Mouse (Mus musculus): ENCODE measurements around the gene Olfr888. TPM values are rescaled to one million over a fixed set of nuclear protein-coding genes. Genes with fewer than 3 reads are reported as not detected.

Gene Olfr888
- polyA plus RNA-seq (2015; fragmentation: Nextera tagmentation; extraction: Ambion mirVana) = not detected in 2 replicates

DNA sequence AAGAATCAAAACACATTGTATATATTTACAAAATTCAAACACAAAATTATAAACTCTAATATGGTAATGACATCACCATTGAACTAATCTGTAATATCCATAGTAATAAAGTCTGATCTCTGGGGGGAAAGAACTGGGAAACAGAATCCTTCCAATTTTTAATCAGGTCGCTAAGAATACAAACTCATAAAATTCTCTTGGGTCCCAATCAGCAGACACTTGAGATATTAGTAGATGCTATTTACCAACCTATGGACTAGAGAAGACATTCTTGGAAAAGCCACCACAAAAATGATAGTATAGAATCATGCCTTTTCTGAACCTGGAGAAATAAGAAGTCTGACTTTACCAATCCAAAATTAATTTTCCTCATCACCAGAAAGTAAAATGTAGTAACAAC is at the start of gene Olfr888:
Gene Olfr888, plus strand, starts transcription at position 301 of the 400 bp plus-strand sequence.
- no peak within 1 kb of the TSS for H3K4me2 ChIP-seq
- H3K4me3 ChIP-seq = no peak within 1 kb of the TSS
- H3K9ac ChIP-seq = no peak within 1 kb of the TSS
- no peaks in the 10 kb centered on the region for H3K27me3 ChIP-seq
- WGBS = 53% methylated on average over 1 of the region's 1 CpGs
- no peaks in the 10 kb centered on the region for H3K9me3 ChIP-seq (replicated peaks)
- no peaks in the 10 kb centered on the region for H3K36me3 ChIP-seq
- ATAC-seq (replicated peaks; ENCODE audit: insufficient number of reproducible peaks, insufficient read depth, low FRiP score, low read depth) = no peak
- no peak within 1 kb of the TSS for H3K27ac ChIP-seq
- no peaks in the 10 kb centered on the region for H3K4me1 ChIP-seq (replicated peaks)

DNA sequence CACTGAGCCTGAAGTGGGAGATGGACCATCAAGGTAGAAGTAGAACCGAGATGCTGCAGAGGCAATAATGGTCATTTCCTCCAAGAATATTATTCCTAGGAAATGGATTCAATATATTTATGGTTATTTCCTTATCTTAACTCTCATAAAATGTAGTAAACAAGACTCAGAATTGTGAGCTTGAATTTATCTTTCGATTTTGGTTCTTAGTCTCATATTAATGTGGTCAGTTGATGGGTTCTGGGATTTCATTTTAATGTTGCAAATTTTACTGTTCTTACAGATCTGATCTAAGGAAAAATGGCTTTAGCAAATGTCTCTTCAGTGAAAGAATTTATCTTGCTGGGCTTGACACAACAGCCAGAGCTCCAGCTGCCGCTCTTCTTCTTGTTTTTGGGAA is 46.9 kb upstream of the Olfr888 start, which contains the start of gene Olfr885:
Gene Olfr885, plus strand, starts transcription at position 301 of the 400 bp plus-strand sequence.
- no peak for ATAC-seq (replicated peaks; ENCODE audit: insufficient number of reproducible peaks, insufficient read depth, low FRiP score, low read depth)
- Histone ChIP-seq H3K36me3 (no peaks in the 10 kb centered on the region), H3K4me2 (no peak within 1 kb of the TSS), H3K4me3 (no peak within 1 kb of the TSS), H3K4me1 (replicated peaks) (no peaks in the 10 kb centered on the region), H3K9me3 (replicated peaks) (no peaks in the 10 kb centered on the region), H3K27ac (no peak within 1 kb of the TSS), H3K27me3 (no peaks in the 10 kb centered on the region), H3K9ac (no peak within 1 kb of the TSS)
- 81% methylated on average over 3 of the region's 3 CpGs for WGBS

DNA sequence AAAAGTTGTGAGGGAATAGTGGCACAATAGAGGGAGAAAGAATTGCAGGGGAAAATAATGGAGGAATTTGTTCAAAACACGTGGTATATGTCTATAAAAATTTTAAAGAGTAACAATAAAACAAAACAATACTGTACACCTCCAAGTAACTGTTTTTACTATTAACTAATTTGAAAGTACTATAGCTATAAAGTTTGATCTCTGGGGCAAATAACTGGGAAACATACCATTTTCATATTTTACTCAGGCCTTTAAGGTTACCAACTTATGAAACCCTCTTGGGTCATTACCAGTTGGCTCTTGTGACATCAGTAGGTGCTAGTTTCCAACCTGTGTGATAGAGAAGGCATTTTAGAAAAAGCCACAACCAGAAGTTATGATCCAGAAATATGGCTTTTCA is 24.2 kb upstream of the Olfr888 start, which contains the start of gene Olfr887:
Gene Olfr887, plus strand, starts transcription at position 301 of the 400 bp plus-strand sequence.
- Histone ChIP-seq H3K27me3 (no peaks in the 10 kb centered on the region), H3K4me1 (replicated peaks) (no peaks in the 10 kb centered on the region), H3K9me3 (replicated peaks) (no peaks in the 10 kb centered on the region), H3K27ac (no peak within 1 kb of the TSS), H3K9ac (no peak within 1 kb of the TSS), H3K4me2 (no peak within 1 kb of the TSS), H3K36me3 (no peaks in the 10 kb centered on the region), H3K4me3 (no peak within 1 kb of the TSS)
- ATAC-seq (replicated peaks; ENCODE audit: insufficient number of reproducible peaks, insufficient read depth, low FRiP score, low read depth) = no peak
- WGBS = 78% methylated on average over 1 of the region's 1 CpGs

DNA sequence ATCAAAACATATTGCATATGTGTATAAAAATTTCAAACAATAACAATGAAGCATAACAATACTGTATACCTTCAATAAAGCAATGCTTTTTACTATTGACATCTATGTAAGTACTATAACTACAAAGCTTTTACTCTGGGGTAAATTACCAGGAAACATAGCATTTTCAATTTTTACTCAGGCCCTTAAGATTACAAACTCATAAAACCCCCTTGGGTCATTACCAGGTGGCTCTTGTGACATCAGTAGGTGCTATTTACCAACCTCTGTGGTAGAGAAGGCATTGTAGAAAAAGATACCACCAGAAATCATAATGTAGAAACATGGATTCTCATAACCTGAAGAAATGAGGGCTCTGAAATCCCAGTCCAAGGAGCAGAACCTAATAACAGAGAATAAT is 7.0 kb downstream of the Olfr888 start, which contains the start of gene Olfr889:
Gene Olfr889, plus strand, starts transcription at position 301 of the 400 bp plus-strand sequence.
- no peaks in the 10 kb centered on the region for H3K4me1 ChIP-seq (replicated peaks)
- H3K36me3 ChIP-seq = no peaks in the 10 kb centered on the region
- no peak within 1 kb of the TSS for H3K9ac ChIP-seq
- no peaks in the 10 kb centered on the region for H3K27me3 ChIP-seq
- no peak within 1 kb of the TSS for H3K27ac ChIP-seq
- no peak for ATAC-seq (replicated peaks; ENCODE audit: insufficient number of reproducible peaks, insufficient read depth, low FRiP score, low read depth)
- H3K9me3 ChIP-seq (replicated peaks) = no peaks in the 10 kb centered on the region
- no peak within 1 kb of the TSS for H3K4me2 ChIP-seq
- H3K4me3 ChIP-seq = no peak within 1 kb of the TSS

DNA sequence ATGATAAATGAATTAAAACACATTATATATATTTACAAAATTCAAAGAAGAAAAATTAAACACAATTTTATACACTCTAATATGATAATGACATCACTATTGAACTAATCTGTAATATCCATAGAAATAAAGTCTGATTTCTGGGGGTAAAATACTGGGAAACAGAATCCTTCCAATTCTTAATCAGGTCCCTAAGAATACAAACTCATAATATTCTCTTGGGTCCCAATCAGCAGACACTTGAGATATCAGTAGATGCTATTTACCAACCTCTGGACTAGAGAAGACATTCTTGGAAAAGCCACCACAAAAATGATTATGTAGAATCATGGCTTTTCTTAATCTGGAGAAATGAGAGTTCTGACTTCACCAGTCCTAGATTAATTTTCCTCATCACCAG is 34.3 kb downstream of the Olfr888 start, which contains the start of gene Olfr890:
Gene Olfr890, plus strand, starts transcription at position 301 of the 400 bp plus-strand sequence.
- no peak within 1 kb of the TSS for H3K9ac ChIP-seq
- no peak within 1 kb of the TSS for H3K4me3 ChIP-seq
- H3K36me3 ChIP-seq = no peaks in the 10 kb centered on the region
- no peak for ATAC-seq (replicated peaks; ENCODE audit: insufficient number of reproducible peaks, insufficient read depth, low FRiP score, low read depth)
- no peak within 1 kb of the TSS for H3K27ac ChIP-seq
- no peaks in the 10 kb centered on the region for H3K9me3 ChIP-seq (replicated peaks)
- H3K27me3 ChIP-seq = no peaks in the 10 kb centered on the region
- no peak within 1 kb of the TSS for H3K4me2 ChIP-seq
- H3K4me1 ChIP-seq (replicated peaks) = no peaks in the 10 kb centered on the region

Other genes with a start within 250 kb of the Olfr888 start
- not detected in 2 replicates for gene Olfr145, start 211.4 kb upstream of the Olfr888 start, polyA plus RNA-seq (2015; fragmentation: Nextera tagmentation; extraction: Ambion mirVana)
- gene Olfr878, start 190.3 kb upstream of the Olfr888 start, polyA plus RNA-seq (2015; fragmentation: Nextera tagmentation; extraction: Ambion mirVana) = not detected in 2 replicates
- gene Olfr881, start 116.3 kb upstream of the Olfr888 start, polyA plus RNA-seq (2015; fragmentation: Nextera tagmentation; extraction: Ambion mirVana) = not detected in 2 replicates
- not detected in 2 replicates for gene Olfr883, start 82.3 kb upstream of the Olfr888 start, polyA plus RNA-seq (2015; fragmentation: Nextera tagmentation; extraction: Ambion mirVana)
- not detected in 2 replicates for gene Olfr884, start 61.6 kb upstream of the Olfr888 start, polyA plus RNA-seq (2015; fragmentation: Nextera tagmentation; extraction: Ambion mirVana)
- not detected in 2 replicates for gene Olfr885, start 46.8 kb upstream of the Olfr888 start, polyA plus RNA-seq (2015; fragmentation: Nextera tagmentation; extraction: Ambion mirVana)
- gene Olfr887, start 24.1 kb upstream of the Olfr888 start, polyA plus RNA-seq (2015; fragmentation: Nextera tagmentation; extraction: Ambion mirVana) = not detected in 2 replicates
- gene Olfr889, start 7.1 kb downstream of the Olfr888 start, polyA plus RNA-seq (2015; fragmentation: Nextera tagmentation; extraction: Ambion mirVana) = 0.03 TPM in 1 of 2 replicates, not detected in the other
- gene Olfr890, start 34.4 kb downstream of the Olfr888 start, polyA plus RNA-seq (2015; fragmentation: Nextera tagmentation; extraction: Ambion mirVana) = not detected in 2 replicates
- not detected in 2 replicates for gene Olfr891, start 72.7 kb downstream of the Olfr888 start, polyA plus RNA-seq (2015; fragmentation: Nextera tagmentation; extraction: Ambion mirVana)
- not detected in 2 replicates for gene Olfr893, start 100.2 kb downstream of the Olfr888 start, polyA plus RNA-seq (2015; fragmentation: Nextera tagmentation; extraction: Ambion mirVana)
- not detected in 2 replicates for gene Olfr894, start 109.9 kb downstream of the Olfr888 start, polyA plus RNA-seq (2015; fragmentation: Nextera tagmentation; extraction: Ambion mirVana)
- not detected in 2 replicates for gene Olfr143, start 144.6 kb downstream of the Olfr888 start, polyA plus RNA-seq (2015; fragmentation: Nextera tagmentation; extraction: Ambion mirVana)
- not detected in 2 replicates for gene Olfr895, start 159.7 kb downstream of the Olfr888 start, polyA plus RNA-seq (2015; fragmentation: Nextera tagmentation; extraction: Ambion mirVana)
- not detected in 2 replicates for gene Olfr896-ps1, start 183.0 kb downstream of the Olfr888 start, polyA plus RNA-seq (2015; fragmentation: Nextera tagmentation; extraction: Ambion mirVana)
- not detected in 2 replicates for gene Olfr25, start 220.9 kb downstream of the Olfr888 start, polyA plus RNA-seq (2015; fragmentation: Nextera tagmentation; extraction: Ambion mirVana)
- gene Olfr898, start 240.3 kb downstream of the Olfr888 start, polyA plus RNA-seq (2015; fragmentation: Nextera tagmentation; extraction: Ambion mirVana) = not detected in 2 replicates